Comparison of ENCODE assay signal across 14 mouse cellular contexts in genomic region chr7:66120139-66120538, GRCm38 (mm10). TPM values are rescaled to one million over a fixed set of nuclear protein-coding genes. Genes with fewer than 3 reads are reported as not detected.
DNase-seq lines count a peak whose midpoint lies in the region; ATAC-seq and TF ChIP-seq lines count a peak whose summit lies in the region.
"Had no signal": no experiment of that assay in that cellular context is flagged by ENCODE, and none has a peak within 500 bp of the region (broad histone marks: within the 10 kb centered on the region; RNA-seq: fewer than 3 reads in every experiment).

No protein-coding gene starts in this region.

- no peak for TF ChIP-seq CTCF in layer of hippocampus, adult 2 months (conservative IDR thresholded peaks at IDR 0.05)

- peaks cover 6% of the 10 kb centered on the region for H3K36me3 ChIP-seq in embryonic facial prominence, embryonic 14.5 days (ENCODE audit: control insufficient read depth, insufficient read depth, low read length)
- no peaks in the 10 kb centered on the region for H3K36me3 ChIP-seq in intestine, embryonic 15.5 days

- H3K4me2 ChIP-seq in embryonic facial prominence, embryonic 14.5 days (ENCODE audit: low read depth, low read length) = no peak overlapping the region
- H3K4me2 ChIP-seq in intestine, embryonic 15.5 days (replicated peaks) = no peak overlapping the region
- H3K4me2 ChIP-seq: lung, embryonic 14.5 days had no signal

- peak overlapping the region; percentile 36; the same call in 1 of the 2 replicates for H3K27ac ChIP-seq in layer of hippocampus, adult 2 months
- H3K27ac ChIP-seq in embryonic facial prominence, embryonic 14.5 days (replicated peaks; ENCODE audit: low read depth, low read length) = no peak overlapping the region
- no peak overlapping the region for H3K27ac ChIP-seq in intestine, embryonic 15.5 days

- peak; percentile 60; the same call in 1 of the 2 replicates for ATAC-seq in embryonic facial prominence, embryonic 14.5 days (ENCODE audit: low read depth)
- ATAC-seq in intestine, embryonic 15.5 days = no peak
- ATAC-seq: inflammation-experienced regulatory T-cells, adult 6 months had no signal

- H3K9ac ChIP-seq in embryonic facial prominence, embryonic 14.5 days (ENCODE audit: low read depth, low read length) = no peak overlapping the region
- no peak overlapping the region for H3K9ac ChIP-seq in intestine, embryonic 15.5 days
- H3K9ac ChIP-seq: lung, embryonic 14.5 days had no signal

- 49% methylated on average over 1 of the region's 1 CpGs for WGBS in embryonic facial prominence, embryonic 14.5 days
- 68% methylated on average over 1 of the region's 1 CpGs for WGBS in intestine, embryonic 15.5 days

- H3K4me3 ChIP-seq in layer of hippocampus, adult 2 months = no peak overlapping the region
- H3K4me3 ChIP-seq in embryonic facial prominence, embryonic 14.5 days (ENCODE audit: low read depth, low read length) = no peak overlapping the region
- no peak overlapping the region for H3K4me3 ChIP-seq in intestine, embryonic 15.5 days (replicated peaks)
- H3K4me3 ChIP-seq: erythroblast, embryonic 14.5 days had no signal

- H3K9me3 ChIP-seq in embryonic facial prominence, embryonic 14.5 days (ENCODE audit: control insufficient read depth, low read length) = no peaks in the 10 kb centered on the region
- no peaks in the 10 kb centered on the region for H3K9me3 ChIP-seq in intestine, embryonic 15.5 days

- no peaks in the 10 kb centered on the region for H3K27me3 ChIP-seq in embryonic facial prominence, embryonic 14.5 days (replicated peaks; ENCODE audit: control insufficient read depth, insufficient read depth, low read length)
- no peaks in the 10 kb centered on the region for H3K27me3 ChIP-seq in intestine, embryonic 15.5 days (replicated peaks)

- H3K4me1 ChIP-seq in embryonic facial prominence, embryonic 14.5 days (ENCODE audit: control insufficient read depth, insufficient read depth, low read length) = peaks cover 32% of the 10 kb centered on the region
- H3K4me1 ChIP-seq in intestine, embryonic 15.5 days (replicated peaks) = peaks cover 22% of the 10 kb centered on the region

- no peak for DNase-seq in layer of hippocampus, adult 2 months (ENCODE audit: low spot score in 2 of 2)
- no peak for DNase-seq in layer of hippocampus, adult 8-10 months (ENCODE audit: low spot score in 2 of 2)
- DNase-seq in Muller cell, postnatal 12 days (ENCODE audit: inconsistent ontology term) = peak; percentile 36
- DNase-seq in cerebellum, adult 11 months = peak; percentile 35
- DNase-seq in embryonic facial prominence, embryonic 14.5 days (ENCODE audit: low spot score) = peak; percentile 59
- no peak for DNase-seq in yolk sac, embryonic 10.5 days (ENCODE audit: low spot score)
- DNase-seq in urinary bladder, adult 18-20 months (ENCODE audit: low spot score in 2 of 2) = no peak
- DNase-seq: adrenal gland, postnatal 14 days; gastrocnemius, postnatal 14 days; lung, embryonic 14.5 days; thymus, adult 18-20 months had no signal

RNA-seq across cellular contexts. Expression of gene Chsy1, which starts 10.8 kb away (rescaled TPM):
- 10 to 100 TPM; 14.2 to 14.6 TPM for total RNA-seq in layer of hippocampus, adult 2 months (2021)
- 10 to 100 TPM; 15.4 to 17.4 (median 17.3) TPM for total RNA-seq in layer of hippocampus, adult 8-10 months (2022)
- polyA plus RNA-seq in embryonic facial prominence, embryonic 14.5 days (2014; fragmentation: Nextera tagmentation; extraction: Ambion mirVana) = 34.4 and 36.6 TPM in 2 replicates
- polyA plus RNA-seq in intestine, embryonic 15.5 days (2015; fragmentation: Nextera tagmentation; extraction: Ambion mirVana) = 10.2 and 11.1 TPM in 2 replicates

RNA-seq across cellular contexts. Expression of gene Selenos, which starts 40.7 kb away (rescaled TPM):
- total RNA-seq in layer of hippocampus, adult 2 months (2021) = 10 to 100 TPM; 50.6 to 57.3 TPM
- total RNA-seq in layer of hippocampus, adult 8-10 months (2022) = 10 to 100 TPM; 52.9 to 61.0 (median 54.6) TPM
- 137 and 140 TPM in 2 replicates for polyA plus RNA-seq in embryonic facial prominence, embryonic 14.5 days (2014; fragmentation: Nextera tagmentation; extraction: Ambion mirVana)
- 107 and 114 TPM in 2 replicates for polyA plus RNA-seq in intestine, embryonic 15.5 days (2015; fragmentation: Nextera tagmentation; extraction: Ambion mirVana)

Comparison
In these comparisons a context has a peak if more than half of its experiments do, and no peak if none do; other contexts are left out.
1. DNase-seq: peak in Muller cell, postnatal 12 days (single experiment), cerebellum, adult 11 months (single experiment) and embryonic facial prominence, embryonic 14.5 days (single experiment); none in layer of hippocampus, adult 2 months (0 of 2), layer of hippocampus, adult 8-10 months (0 of 2), yolk sac, embryonic 10.5 days (single experiment) and urinary bladder, adult 18-20 months (0 of 2).